Mouse (Mus musculus) MEL-GATA-1-ER (cell line): ENCODE results near the gene Gtf2ird1.
A peak's percentile ranks its signal among the peaks of the same experiment; 100 is the strongest.

Experiments used
- DNase-seq: peaks from one replicate; pipeline ENCODE4 v3.0.0-alpha.2; 2012; ENCODE audit warnings: low read depth; ENCODE audit errors: extremely low read depth

The Gtf2ird1 gene

GRCm38 (mm10) chr5:134314068-134314674 is 142.3 kb downstream of the Gtf2ird1 start:
- DNase-seq = no peak

- DNase-seq = peak; percentile 72
Observed at GRCm38 (mm10) chr5:134313451-134314067, 143.0 kb downstream of the Gtf2ird1 start.

GRCm38 (mm10) chr5:134312691-134313450 is 143.6 kb downstream of the Gtf2ird1 start:
- DNase-seq = no peak

DNA sequence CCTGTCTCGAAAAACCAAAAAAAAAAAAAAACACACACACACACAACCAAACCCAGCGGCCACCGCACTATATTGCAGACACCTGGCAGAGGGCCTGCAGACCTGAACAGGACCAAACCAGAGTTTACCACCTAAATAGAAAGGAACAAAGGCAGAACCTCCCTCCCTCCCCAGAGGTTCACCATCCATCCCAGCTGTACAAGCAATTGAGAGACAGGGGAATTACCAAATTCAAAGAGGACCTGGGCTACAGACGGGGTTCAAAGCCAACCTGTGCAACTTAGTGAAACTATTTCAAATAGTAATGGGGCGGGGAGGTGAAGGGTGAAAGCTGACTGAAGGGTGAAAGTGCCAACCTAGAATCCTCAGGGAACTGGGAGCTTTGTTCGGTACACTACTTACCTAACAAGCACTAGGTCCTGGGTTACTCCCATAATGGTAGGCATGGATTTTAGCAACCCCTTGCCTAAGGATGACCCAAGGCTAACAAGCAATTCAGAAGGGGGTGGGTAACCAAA is 144.6 kb downstream of the Gtf2ird1 start:
- DNase-seq = no peak

DNA sequence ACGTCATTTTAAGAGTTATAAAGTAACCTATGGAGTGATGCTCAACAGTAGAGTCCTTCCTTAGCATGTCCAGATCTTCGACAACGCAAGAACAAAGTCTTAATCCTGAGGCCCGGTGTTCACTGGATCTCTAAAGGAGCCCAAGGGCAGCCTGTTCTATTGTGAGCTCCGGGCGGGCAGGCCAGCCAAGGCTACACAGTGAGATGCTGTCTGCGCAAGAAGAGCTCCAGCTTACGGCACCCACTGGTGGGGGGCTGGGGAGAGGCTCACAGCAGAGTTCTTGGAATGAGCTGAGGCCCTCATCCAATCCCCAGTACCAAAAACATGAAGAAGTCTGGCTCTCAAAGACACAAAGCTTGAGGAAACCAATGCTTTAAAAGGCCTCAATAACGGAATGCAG is 146.3 kb downstream of the Gtf2ird1 start:
- DNase-seq = no peak

GRCm38 (mm10) chr5:134309345-134309744 is 147.2 kb downstream of the Gtf2ird1 start:
- DNase-seq = no peak
